Mouse (Mus musculus) liver, postnatal 0 days (tissue): ENCODE data around the gene Rad51b.

Experiments
- CTCF ChIP-seq: sonication (generic); IDR thresholded peaks from 2 replicates; pipeline ENCODE4 v1.5.1; 2016; ENCODE audit warnings: antibody characterized with exemption, low read depth
- EP300 ChIP-seq: IDR thresholded peaks from 2 replicates; pipeline ENCODE4 v1.6.1; 2016; ENCODE audit warnings: antibody characterized with exemption, low read depth, mild to moderate bottlenecking

DNA sequence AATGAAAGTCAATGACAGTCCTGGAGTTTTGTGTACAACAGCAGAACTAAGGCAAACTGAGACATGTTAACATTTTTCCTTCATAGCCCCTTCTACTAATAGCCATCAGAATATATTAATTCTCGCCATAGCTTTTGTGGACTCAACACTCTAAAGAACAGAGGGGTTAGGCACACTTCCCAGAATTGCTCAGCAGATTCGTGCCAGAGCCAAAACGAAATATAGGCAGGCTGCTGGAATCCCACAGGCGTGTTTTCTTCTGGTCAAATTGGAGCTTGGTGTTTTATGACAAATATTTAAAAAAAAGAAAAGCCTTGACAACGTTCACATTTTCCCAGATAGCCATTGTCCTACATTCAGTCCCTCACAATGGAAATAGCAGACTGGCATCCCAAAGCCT lies 350.9 kb downstream of the Rad51b start:
- TF ChIP-seq CTCF: no peak
- no peak for TF ChIP-seq EP300
